Mouse (Mus musculus) spleen, adult 18-20 months (tissue): ENCODE measurements at regions not wholly inside any gene's neighbourhood (a gene's known extent, or its start where the extent isn't known, plus 50 kb on each side); places are given as distances from the start of the nearest gene placed in this dataset.

ENCODE experiments used
- DNase-seq, 2 experiments: peaks; one replicate each; pipeline ENCODE4 v3.0.0; 2022; ENCODE audit warnings: mixed read lengths in 2 of 2

GRCm38 (mm10) chr13:101215792-101216221 lies 382.6 kb upstream of the Slc30a5 start:
- no peak for DNase-seq

- no peak for DNase-seq
Observed at GRCm38 (mm10) chr13:101215131-101215641, 382.0 kb upstream of the Slc30a5 start.

- DNase-seq = no peak
Observed at GRCm38 (mm10) chr13:101214094-101214493, 380.9 kb upstream of the Slc30a5 start.

DNA sequence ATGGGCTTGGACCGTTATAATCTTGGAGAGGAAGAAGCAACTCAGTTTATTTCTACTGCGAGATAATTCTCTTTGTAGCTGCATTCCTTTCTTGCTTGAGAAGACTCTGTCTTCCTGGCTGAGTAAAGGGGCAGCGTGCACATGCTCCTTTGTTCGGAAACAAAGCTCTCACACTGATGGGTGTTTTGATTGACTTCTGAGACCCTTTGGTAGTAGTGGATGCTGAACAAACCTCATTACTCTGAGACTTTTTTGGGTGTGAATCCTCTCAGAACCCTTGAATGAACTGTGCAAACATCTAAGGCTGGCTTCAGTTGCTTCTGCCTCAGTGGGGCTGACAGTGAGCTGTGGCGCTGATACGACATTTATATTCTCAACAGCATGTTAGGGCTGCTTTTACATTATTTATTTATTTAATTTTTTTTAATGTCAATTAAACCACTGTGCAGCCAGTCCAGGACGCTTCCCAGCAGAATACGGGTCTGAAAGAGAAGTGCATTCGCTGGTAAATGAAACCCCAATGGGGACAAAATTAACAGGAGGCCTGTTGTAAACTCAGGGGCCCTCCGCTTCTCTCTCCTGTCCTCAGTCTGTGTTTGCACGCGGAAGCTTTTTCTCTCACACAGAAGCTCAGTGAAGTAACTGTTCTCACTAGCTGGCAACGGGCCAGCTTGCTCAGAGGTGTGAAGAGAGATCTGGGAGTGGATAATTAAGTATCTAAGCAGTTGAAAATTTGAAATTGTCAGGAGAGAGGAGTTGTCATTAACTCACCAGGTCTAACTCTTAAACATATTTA lies 380.1 kb upstream of the Slc30a5 start:
- no peak for DNase-seq

- no peak for DNase-seq
Observed at GRCm38 (mm10) chr13:101212341-101212895, 379.2 kb upstream of the Slc30a5 start.

DNA sequence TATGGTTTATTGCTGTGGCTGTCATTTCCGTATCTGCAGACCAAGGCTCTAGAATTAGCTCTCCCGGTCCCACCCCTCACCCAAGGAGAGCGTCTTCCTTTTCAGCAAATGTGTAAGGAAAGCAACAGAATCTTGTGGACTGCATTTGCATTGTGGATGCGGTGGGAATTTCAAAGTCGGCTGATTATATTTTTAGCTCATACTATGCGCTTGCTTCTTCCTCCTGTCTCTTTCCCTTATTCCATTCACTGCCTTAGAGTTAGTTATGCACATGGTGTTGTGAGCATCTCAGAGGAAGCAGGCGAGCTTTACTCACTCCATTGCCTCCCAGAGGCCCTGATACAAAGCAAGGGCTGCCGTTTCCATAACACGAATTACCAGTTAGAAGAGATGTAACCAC lies 375.6 kb upstream of the Slc30a5 start:
- no peak for DNase-seq

DNA sequence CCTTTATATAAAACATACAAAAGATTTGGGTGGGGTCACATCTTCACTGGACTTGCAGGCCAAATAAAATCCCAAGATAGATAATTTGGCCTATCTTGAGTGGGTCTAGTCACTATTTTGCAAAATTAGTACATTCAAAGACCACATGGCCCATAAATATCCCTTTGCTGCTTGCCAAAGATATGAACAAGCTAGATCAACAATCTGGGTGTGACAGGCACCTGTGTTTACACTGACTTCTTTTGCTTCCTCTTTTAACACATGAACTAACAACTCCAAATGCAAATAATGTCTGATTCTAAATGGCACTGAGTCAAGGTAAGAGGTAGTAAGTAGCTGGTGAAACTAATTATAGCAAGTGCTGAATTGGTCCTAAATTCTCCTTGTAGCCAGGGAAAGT lies 370.2 kb upstream of the Slc30a5 start:
- no peak for DNase-seq

DNA sequence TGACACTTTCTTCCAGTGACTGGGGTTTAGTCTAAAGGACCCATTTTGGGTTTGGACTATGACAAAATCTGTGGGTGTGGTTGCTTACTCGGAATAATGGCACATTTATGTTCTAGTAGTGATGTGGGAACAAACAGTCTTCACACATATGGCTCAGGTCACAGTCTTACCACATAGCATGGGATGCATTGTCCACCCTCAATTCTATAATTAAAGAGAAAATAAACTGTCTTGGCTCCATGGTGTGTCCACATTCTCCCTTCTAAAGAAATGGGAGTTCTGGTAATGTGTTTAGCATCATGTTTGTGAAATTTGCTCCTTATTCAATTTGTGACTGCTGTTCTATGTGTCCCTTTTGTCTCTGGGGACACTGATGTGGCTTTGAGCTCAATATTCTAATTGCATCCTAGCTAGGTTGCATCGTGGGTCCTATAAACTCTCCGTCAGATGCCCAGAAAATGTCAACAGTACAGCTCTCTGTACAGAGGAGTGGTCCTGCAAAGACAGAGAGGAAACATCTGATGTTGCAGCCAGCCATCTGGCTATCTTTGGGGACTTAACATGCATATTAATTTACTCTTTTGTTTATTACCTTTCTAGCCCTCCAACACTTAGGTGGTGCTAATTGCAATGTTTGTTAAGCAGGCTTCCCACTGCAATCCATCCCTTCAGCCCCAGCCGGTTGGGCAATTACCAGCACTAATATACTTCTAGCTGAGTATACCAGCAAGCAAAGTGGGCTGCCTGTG lies 369.5 kb upstream of the Slc30a5 start:
- DNase-seq = no peak

- DNase-seq = no peak
Observed at GRCm38 (mm10) chr13:101190249-101190830, 357.1 kb upstream of the Slc30a5 start.

GRCm38 (mm10) chr13:101182387-101182786 lies 349.2 kb upstream of the Slc30a5 start:
- no peak for DNase-seq

DNA sequence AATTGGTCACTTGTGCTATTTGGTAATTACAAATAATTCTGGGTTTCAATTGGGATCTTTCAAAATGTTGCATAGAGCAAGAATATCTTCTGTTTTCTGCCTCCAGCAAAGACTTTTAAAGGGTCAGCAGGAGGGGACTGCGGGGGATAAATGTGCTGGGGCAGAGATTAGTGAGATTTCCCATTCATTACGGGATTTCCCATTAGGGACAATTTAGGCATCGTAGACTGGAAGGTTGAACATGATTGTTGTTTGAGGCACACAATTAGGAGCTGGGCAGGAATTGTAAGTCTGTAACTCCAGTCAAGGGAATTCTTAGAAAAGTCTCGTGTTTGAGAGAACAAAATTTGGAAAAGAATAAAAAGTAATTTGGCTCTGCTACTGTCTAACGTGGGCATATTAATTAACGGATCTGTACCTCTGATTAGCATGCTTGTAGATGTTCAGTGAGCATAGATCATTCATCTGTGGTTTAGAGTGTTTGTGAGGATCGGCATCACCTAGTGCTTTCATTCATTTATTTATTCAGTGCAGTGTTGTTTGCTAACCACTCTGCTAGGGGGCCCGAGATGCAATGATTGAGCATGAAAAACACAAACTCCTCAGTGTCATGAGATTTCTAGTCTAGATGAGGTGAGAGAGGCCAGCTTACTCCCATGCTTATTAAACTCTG lies 341.9 kb upstream of the Slc30a5 start:
- no peak for DNase-seq

DNA sequence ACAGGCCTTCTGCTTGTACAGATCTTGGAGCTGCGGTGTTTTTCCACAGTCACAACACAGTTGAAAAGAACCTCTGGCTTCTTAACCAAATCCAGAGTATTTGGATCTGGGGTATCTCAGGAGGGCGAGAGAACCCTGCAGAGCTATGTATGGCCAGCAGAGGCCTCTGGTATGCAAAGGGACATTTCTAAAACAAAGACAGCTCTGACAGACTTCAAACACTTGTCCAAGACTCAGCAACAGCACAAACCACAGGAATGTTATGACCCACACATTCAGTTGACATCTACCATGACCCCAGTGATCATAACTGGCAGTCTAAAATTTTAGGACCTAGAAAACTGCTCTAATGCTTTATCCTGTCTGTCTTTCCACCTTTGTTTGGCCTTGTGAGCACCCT lies 328.5 kb upstream of the Slc30a5 start:
- no peak for DNase-seq

- DNase-seq = no peak
Observed at GRCm38 (mm10) chr13:101159878-101160277, 326.7 kb upstream of the Slc30a5 start.

DNA sequence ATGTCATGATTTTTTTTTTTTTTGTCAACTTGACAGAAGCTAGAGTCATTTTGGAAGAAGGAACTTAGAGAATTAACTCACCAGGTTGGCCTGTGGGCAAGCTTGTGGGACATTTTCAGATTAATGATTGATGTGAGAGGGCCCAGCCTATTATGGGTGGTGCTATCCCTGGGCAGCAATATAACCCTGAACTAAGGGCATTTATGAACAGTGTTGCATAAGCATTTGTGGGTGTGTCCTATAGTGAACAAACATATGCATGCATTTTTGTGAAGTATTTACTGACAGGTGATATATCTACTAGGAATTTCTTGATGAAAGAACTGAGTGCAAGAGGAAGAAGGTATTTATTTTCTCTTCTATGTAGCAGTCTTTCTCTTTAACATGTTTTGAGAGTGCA lies 320.5 kb upstream of the Slc30a5 start:
- no peak for DNase-seq

GRCm38 (mm10) chr13:101142761-101143160 lies 309.5 kb upstream of the Slc30a5 start:
- no peak for DNase-seq

- no peak for DNase-seq
Observed at GRCm38 (mm10) chr13:101142104-101142735, 309.0 kb upstream of the Slc30a5 start.

DNA sequence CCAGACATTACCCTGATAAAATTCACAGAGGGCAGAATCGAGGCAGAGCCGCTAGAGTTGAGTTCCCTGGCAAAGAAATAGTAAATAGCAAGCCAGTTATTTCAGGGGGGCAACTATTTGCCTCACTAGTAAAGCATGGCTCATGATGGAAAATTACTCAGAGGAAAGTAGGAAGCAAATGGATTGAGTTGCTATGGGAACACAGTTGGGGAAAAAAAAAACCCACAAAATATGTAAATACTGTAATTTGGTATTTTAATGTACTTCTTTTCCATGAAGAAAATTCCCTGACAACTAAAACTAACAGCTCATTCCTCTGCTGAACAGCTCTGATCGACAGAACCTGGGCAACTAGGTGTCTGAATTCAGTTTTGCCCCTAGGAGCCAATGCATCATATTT lies 296.2 kb upstream of the Slc30a5 start:
- no peak for DNase-seq

GRCm38 (mm10) chr13:101127808-101128207 lies 294.6 kb upstream of the Slc30a5 start:
- no peak for DNase-seq

DNA sequence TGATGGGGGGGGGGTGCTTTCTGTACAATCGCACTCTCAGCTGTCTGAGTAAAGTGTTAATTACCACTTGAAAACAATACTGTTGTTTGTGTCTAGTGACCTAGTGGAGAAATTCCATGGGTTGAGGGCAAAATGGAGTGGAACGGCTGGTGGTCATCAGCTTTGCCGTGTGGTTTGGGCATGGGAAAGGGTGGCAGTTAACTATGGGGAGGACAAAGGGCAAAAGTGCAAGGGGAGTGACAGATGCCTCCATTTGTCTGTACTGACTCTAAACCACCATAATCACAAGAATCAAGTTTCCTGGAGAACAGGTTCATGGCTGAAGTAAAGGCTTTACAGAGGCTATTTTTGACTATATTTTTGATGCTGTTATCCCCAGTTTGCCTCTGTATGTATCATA lies 294.0 kb upstream of the Slc30a5 start:
- DNase-seq = no peak

- no peak for DNase-seq
Observed at GRCm38 (mm10) chr13:101117311-101117710, 284.1 kb upstream of the Slc30a5 start.

DNA sequence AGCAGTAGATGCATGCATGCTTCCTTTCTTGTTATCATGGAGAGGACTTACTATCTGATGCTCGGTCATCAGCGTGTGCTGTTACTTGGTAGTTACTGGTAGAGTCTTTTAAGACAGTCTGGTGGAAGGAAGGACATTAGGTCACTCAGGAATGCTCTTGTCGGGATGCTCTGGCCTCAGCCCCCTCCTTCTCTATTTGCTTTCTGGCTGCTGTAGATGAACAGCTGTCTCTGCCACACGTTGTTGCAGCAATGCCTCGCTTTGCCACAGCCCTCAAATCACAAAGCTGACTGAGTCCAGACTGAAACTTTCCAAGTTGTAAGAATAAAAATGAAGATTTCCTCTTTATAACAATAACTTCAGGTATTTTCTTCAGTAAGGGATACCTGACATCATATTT lies 282.1 kb upstream of the Slc30a5 start:
- DNase-seq = no peak

- DNase-seq = no peak
Observed at GRCm38 (mm10) chr13:101112176-101112575, 278.9 kb upstream of the Slc30a5 start.
